Mouse (Mus musculus) CH12.LX (cell line): ENCODE data around the gene Zfyve26.

Experiments
- CHD2 ChIP-seq: IDR thresholded peaks from 2 replicates; pipeline ENCODE4 v1.6.1; 2011; ENCODE audit warnings: low read length, improper control_type of control experiment
- CTCF ChIP-seq, 2 experiments: IDR thresholded peaks in 1 of 2; conservative IDR thresholded peaks in 1 of 2; 2 replicates each; pipeline ENCODE4 v1.5.1; 2011 to 2012; ENCODE audit warnings: low read depth in 2 of 2, low read length in 2 of 2, improper control_type of control experiment in 1 of 2, inconsistent platforms in 1 of 2, mild to moderate bottlenecking in 1 of 2, moderate library complexity in 1 of 2
- EP300 ChIP-seq: IDR thresholded peaks from 2 replicates; pipeline ENCODE4 v1.6.1; 2011; ENCODE audit warnings: low read length, improper control_type of control experiment
- KAT2A ChIP-seq: IDR thresholded peaks from 2 replicates; pipeline ENCODE4 v1.6.1; 2012; ENCODE audit warnings: low read length, improper control_type of control experiment, inconsistent platforms; ENCODE audit not compliant: insufficient replicate concordance
- MAX ChIP-seq: IDR thresholded peaks from 2 replicates; pipeline ENCODE4 v1.6.1; 2011; ENCODE audit warnings: low read length, improper control_type of control experiment
- MEF2A ChIP-seq: IDR thresholded peaks from 2 replicates; pipeline ENCODE4 v1.6.1; 2014; ENCODE audit warnings: low read depth, mild to moderate bottlenecking, inconsistent platforms, low read length, improper control_type of control experiment, borderline replicate concordance
- NELFE ChIP-seq: IDR thresholded peaks from 2 replicates; pipeline ENCODE4 v1.6.1; 2011; ENCODE audit warnings: low read depth, low read length, improper control_type of control experiment
- POLR2A ChIP-seq: IDR thresholded peaks from 2 replicates; pipeline ENCODE4 v1.6.1; 2011; ENCODE audit warnings: low read depth, mild to moderate bottlenecking, improper control_type of control experiment, low read length
- RAD21 ChIP-seq: IDR thresholded peaks from 2 replicates; pipeline ENCODE4 v1.6.1; 2011; ENCODE audit warnings: low read depth, mild to moderate bottlenecking, low read length, improper control_type of control experiment, moderate library complexity
- TCF12 ChIP-seq: IDR thresholded peaks from 2 replicates; pipeline ENCODE4 v1.6.1; 2014; ENCODE audit warnings: low read depth, mild to moderate bottlenecking, inconsistent platforms, low read length, improper control_type of control experiment
- ZMIZ1 ChIP-seq: IDR thresholded peaks from 2 replicates; pipeline ENCODE4 v1.6.1; 2012; ENCODE audit warnings: low read depth, mild to moderate bottlenecking, inconsistent platforms, low read length, improper control_type of control experiment

GRCm38 (mm10) chr12:79190931-79191673 is 105.0 kb downstream of the Zfyve26 start:
- no peak for TF ChIP-seq ZMIZ1
- TF ChIP-seq EP300 = no peak
- TF ChIP-seq CTCF (conservative IDR thresholded peaks at IDR 0.05 in 1 of 2, IDR thresholded peaks at IDR 0.05 in 1 of 2; ENCODE audit: low read depth in 2 of 2, low read length in 2 of 2) = no peak
- peak; percentile 8; the same call in 1 of the 2 replicates for TF ChIP-seq CHD2
- peak; percentile 14; the same call in 1 of the 2 replicates for TF ChIP-seq MEF2A
- TF ChIP-seq TCF12 = no peak
- TF ChIP-seq KAT2A = 0 out of 2 replicates have a peak, but pooled peaks have one; percentile 41
- peak; percentile 49 for TF ChIP-seq POLR2A
- no peak for TF ChIP-seq RAD21
- peak; percentile 99 for TF ChIP-seq MAX
- TF ChIP-seq NELFE = peak; percentile 46
